Mouse (Mus musculus) liver, postnatal 0 days (tissue): ENCODE data around the gene Bad.

Experiments
- CTCF ChIP-seq: sonication (generic); IDR thresholded peaks from 2 replicates; pipeline ENCODE4 v1.5.1; 2016; ENCODE audit warnings: antibody characterized with exemption, low read depth
- EP300 ChIP-seq: IDR thresholded peaks from 2 replicates; pipeline ENCODE4 v1.6.1; 2016; ENCODE audit warnings: antibody characterized with exemption, low read depth, mild to moderate bottlenecking

DNA sequence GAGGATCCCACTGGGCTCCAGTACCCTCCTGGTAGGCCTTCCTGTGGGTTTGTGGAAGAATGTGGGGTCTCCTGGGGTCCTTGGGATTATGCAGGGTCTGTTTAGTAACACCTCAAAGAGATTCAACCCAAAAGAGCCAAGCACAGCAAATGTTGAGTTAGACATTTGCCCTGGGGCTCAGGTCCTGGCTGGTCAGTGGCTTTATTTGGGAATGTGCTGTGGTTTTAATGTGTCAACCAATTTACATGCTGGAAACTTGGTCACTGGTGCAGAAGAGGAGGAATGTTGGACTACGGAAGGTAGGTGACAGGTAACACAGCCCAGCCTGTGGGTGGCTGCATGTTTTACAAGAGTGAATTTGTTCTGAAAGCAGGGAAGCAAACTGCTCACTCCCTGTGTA, 38.6 kb upstream of the Bad start:
- TF ChIP-seq CTCF (no peak), EP300 (no peak)
